Mouse (Mus musculus) bone marrow, adult 2 months (tissue): ENCODE data around the gene Scml4.

Experiments
- CTCF ChIP-seq: fragments of 200-500 bp; IDR thresholded peaks from 2 replicates; pipeline ENCODE4 v1.5.1; 2011; ENCODE audit warnings: low read length, control low read depth; ENCODE audit not compliant: control insufficient read depth, insufficient read depth
- POLR2A ChIP-seq: fragments of 200-500 bp; IDR thresholded peaks from 2 replicates; pipeline ENCODE4 v1.6.1; 2011; ENCODE audit warnings: low read depth, mild to moderate bottlenecking, control low read depth, low read length, borderline replicate concordance; ENCODE audit not compliant: control insufficient read depth

DNA sequence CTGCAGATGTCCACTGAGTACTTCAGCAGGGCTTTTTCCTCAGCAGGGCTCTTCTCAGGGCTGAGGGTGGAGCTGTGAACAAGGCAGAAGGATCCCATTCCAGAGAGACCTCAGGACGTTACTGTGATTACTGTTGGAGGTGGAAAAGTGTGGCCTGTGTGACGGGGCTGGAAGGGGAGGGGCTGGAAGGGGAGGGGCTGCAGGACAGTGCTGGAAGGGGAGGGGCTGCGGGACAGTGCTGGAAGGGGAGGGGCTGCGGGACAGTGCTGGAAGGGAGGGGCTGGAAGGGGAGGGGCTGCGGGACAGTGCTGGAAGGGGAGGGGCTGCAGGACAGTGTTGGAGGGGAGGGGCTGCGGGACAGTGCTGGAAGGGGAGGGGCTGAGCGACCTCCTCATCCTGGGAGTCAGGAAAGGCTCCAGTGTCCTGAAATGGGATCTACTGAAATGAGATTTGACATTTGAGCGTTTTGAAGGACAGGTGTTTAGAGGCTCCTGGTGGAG, 90.1 kb downstream of the Scml4 start:
- TF ChIP-seq CTCF (no peak), POLR2A (no peak)
